Mouse (Mus musculus) kidney, postnatal 0 days (tissue): ENCODE results near the gene Wt1. TPM values are rescaled to one million over a fixed set of nuclear protein-coding genes. Genes with fewer than 3 reads are reported as not detected.

Experiments
- ATAC-seq: fragments of 200-750 bp; cut with Nextera tagmentation; replicated peaks from 2 replicates; pipeline ENCODE4 v1.8.0; 2017; ENCODE audit warnings: low read depth, moderate number of reproducible peaks, moderate TSS enrichment, moderate library complexity; ENCODE audit not compliant: low FRiP score
- DNase-seq: peaks from one replicate; pipeline ENCODE4 v3.0.0-alpha.2; 2016; ENCODE audit warnings: low spot score
- H3K27ac ChIP-seq: fragments of 300-500 bp; sonication (generic); 2 replicates; pipeline ENCODE4 v1.5.1; 2014; ENCODE audit warnings: mild to moderate bottlenecking
- H3K27me3 ChIP-seq: fragments of 300-500 bp; sonication (generic); 2 replicates; pipeline ENCODE4 v1.6.1; 2014; ENCODE audit warnings: low read length, mixed read lengths; ENCODE audit not compliant: insufficient read depth
- H3K36me3 ChIP-seq: fragments of 300-500 bp; sonication (generic); 2 replicates; pipeline ENCODE4 v1.6.1; 2014; ENCODE audit warnings: low read length, mixed read lengths; ENCODE audit not compliant: insufficient read depth
- H3K4me1 ChIP-seq: fragments of 300-500 bp; sonication (generic); replicated peaks from 2 replicates; pipeline ENCODE4 v1.6.1; 2014; ENCODE audit warnings: antibody characterized with exemption, low read length, mixed read lengths; ENCODE audit not compliant: insufficient read depth
- H3K4me2 ChIP-seq: fragments of 300-500 bp; sonication (generic); 2 replicates; pipeline ENCODE4 v1.6.1; 2014; ENCODE audit warnings: mild to moderate bottlenecking, low read length, moderate library complexity, mixed read lengths
- H3K4me3 ChIP-seq: fragments of 300-500 bp; sonication (generic); replicated peaks from 2 replicates; pipeline ENCODE4 v1.5.1; 2014; ENCODE audit warnings: low read depth, low read length
- H3K9ac ChIP-seq: fragments of 300-500 bp; sonication (generic); 2 replicates; pipeline ENCODE4 v1.6.1; 2014; ENCODE audit warnings: low read depth, low read length
- H3K9me3 ChIP-seq: fragments of 300-500 bp; sonication (generic); replicated peaks from 2 replicates; pipeline ENCODE4 v1.6.1; 2016; ENCODE audit warnings: low read length, inconsistent platforms, mixed read lengths
- CTCF ChIP-seq: IDR thresholded peaks from 2 replicates; pipeline ENCODE4 v1.5.1; 2016; ENCODE audit warnings: antibody characterized with exemption, low read depth, mild to moderate bottlenecking, moderate library complexity
- WGBS: fragments of 180-500 bp; shearing (Covaris S2); extraction: QIAGEN DNeasy Blood & Tissue Kit; methylation state at CpG from one replicate; pipeline ENCODE4 v1.1.7; 2014; 5-methylcytosine and 5-hydroxymethylcytosine counted together
- polyA plus RNA-seq: library from polyadenylated mRNA; unstranded; fragments of >200 nt; fragmentation: Nextera tagmentation; extraction: Ambion mirVana; gene quantifications from 2 replicates; pipeline ENCODE4 v1.2.1, GENCODE M21; 2015

Wt1 gene
- polyA plus RNA-seq, 1 experiment from 2014 or later = 95.7 TPM

DNA sequence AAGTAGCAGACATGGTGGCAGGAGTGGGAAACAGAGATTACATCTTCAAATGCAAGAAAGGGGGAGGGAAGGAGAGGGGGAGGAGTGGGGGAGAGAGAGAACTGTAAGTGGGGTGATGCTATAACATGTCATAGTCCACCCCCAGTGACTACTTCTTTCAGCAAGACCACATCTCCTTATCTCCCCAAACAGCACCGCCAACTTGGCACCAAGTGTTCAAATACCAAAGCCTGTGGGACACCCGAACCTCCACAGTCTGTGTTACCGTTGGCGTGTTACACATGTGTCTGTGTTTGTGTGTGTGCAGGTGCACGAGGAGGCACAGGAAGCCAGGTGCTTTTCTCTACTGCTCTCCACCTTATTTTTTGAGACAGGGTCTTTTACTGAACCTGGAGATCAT lies 92.9 kb downstream of the Wt1 start:
- DNase-seq (no peak), ATAC-seq (no peak)
- no peaks in the 10 kb centered on the region for H3K27me3 ChIP-seq
- no peak overlapping the region for H3K27ac ChIP-seq
- TF ChIP-seq CTCF = no peak
- no peaks in the 10 kb centered on the region for H3K4me1 ChIP-seq
- no peak overlapping the region for H3K4me3 ChIP-seq
- 83% methylated on average over 5 of the region's 5 CpGs for WGBS
- H3K9me3 ChIP-seq = no peaks in the 10 kb centered on the region
- no peaks in the 10 kb centered on the region for H3K36me3 ChIP-seq
- H3K4me2 ChIP-seq = no peak overlapping the region
- H3K9ac ChIP-seq = no peak overlapping the region

DNA sequence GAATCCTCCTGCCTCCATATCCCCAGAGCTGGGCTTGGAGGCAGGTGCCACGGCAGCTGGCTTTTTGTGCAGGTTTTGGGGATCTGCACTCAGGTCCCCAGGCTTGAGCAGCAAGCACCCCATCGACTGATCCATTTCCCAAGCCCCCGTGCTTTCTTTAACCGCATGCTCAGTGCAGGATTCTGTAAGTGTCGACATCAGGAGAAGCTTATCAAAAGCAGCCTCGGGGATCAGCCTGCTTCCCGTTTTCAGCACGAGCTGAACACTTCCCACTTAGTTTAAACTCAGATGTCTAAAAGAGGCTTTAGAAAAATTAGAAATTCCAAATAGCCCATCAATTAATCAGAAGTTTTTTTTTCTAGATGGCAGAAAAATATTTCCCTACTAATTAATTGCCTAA lies 93.3 kb downstream of the Wt1 start:
- Histone ChIP-seq H3K27me3 (no peaks in the 10 kb centered on the region), H3K36me3 (no peaks in the 10 kb centered on the region), H3K9ac (no peak overlapping the region), H3K9me3 (no peaks in the 10 kb centered on the region), H3K27ac (no peak overlapping the region), H3K4me3 (no peak overlapping the region), H3K4me2 (no peak overlapping the region), H3K4me1 (peaks cover under 1% of the 10 kb centered on the region; the same call in 1 of the 2 replicates)
- no peak for TF ChIP-seq CTCF
- no peak for ATAC-seq
- 59% methylated on average over 8 of the region's 8 CpGs for WGBS
- DNase-seq = no peak

DNA sequence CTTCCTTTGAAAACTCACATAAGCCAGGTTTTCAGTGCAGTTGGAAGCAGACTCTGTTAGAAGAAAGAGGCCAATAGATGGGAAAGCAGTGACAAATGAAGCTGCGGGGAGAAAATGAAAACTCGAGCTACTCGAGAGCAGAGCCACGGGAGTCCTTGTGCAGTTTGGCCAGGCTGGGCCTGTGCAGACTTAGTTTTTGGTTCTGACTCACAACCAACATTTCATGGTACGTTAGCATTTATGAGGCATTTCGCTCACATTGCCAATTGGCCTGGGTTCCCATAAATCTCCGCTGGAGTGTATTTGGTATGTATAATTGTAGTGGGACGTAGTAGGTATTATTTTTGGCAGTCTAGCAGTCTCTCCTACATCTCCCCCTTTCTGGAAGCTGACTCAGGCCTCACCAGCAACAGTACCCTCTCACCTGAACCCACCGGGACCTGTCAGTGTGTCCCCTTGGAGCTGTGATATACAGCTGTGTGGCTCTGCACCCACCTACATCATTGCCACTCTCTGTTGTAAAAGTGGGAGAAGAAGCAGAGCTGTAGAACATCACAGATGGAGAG lies 94.5 kb downstream of the Wt1 start:
- Histone ChIP-seq H3K27me3 (no peaks in the 10 kb centered on the region), H3K4me1 (peaks cover 4% of the 10 kb centered on the region; the same call in 1 of the 2 replicates), H3K9ac (no peak overlapping the region), H3K27ac (no peak overlapping the region), H3K36me3 (no peaks in the 10 kb centered on the region), H3K9me3 (no peaks in the 10 kb centered on the region), H3K4me3 (no peak overlapping the region), H3K4me2 (no peak overlapping the region)
- ATAC-seq (no peak), DNase-seq (no peak)
- 30% methylated on average over 9 of the region's 9 CpGs for WGBS
- no peak for TF ChIP-seq CTCF

Other genes starting within 250 kb of the Wt1 start
- gene Eif3m, start 109.4 kb upstream of the Wt1 start, polyA plus RNA-seq = 401 and 416 TPM in 2 replicates
- gene Gm11060, start 34.5 kb upstream of the Wt1 start, polyA plus RNA-seq = not detected in 2 replicates
- gene Them7, start 97.8 kb downstream of the Wt1 start, polyA plus RNA-seq = 21.3 and 23.2 TPM in 2 replicates